Mouse (Mus musculus) stomach, postnatal 0 days (tissue): ENCODE measurements at regions not wholly inside any gene's neighbourhood (a gene's known extent, or its start where the extent isn't known, plus 50 kb on each side); places are given as distances from the start of the nearest gene placed in this dataset.

Experiments
- CTCF ChIP-seq: IDR thresholded peaks from 2 replicates; pipeline ENCODE4 v1.5.1; 2016; ENCODE audit warnings: antibody characterized with exemption, low read depth, mild to moderate bottlenecking, moderate library complexity
- EP300 ChIP-seq: optimal IDR thresholded peaks from 2 replicates; pipeline ENCODE3; 2016; ENCODE audit warnings: antibody characterized with exemption

DNA sequence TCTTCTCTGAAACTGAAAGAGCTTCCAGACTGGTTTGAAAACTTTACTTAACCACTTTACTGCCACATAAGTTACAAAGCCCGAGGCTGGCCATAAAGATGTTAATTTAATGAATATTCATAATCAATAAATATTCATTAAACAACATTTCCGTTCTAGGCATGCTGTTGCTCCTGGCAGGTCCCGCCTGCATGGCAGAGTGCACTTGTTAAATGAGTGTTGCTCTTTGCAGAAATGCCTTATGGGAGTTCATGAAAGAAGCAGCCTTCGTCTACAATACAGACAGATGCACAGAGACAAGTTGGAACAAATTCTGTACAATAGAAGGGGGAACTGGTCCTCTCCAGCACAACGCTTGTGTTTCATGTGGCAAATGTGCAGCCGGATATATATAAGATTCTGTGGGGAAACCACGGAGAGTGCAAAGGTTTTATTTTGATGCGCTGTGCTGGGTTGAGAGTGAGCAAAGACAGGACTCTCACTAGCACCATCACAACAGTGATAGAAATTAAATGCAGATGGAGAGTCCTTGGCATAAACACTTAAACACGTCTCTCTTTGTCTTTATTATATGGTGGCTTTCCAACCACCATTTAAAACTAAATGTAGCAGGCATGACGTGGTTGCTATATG, 1034.2 kb downstream of the Ttll7 start:
- no peak for TF ChIP-seq CTCF
- TF ChIP-seq EP300 = no peak
